Mouse (Mus musculus): ENCODE data around the gene Myh3. TPM values are rescaled to one million over a fixed set of nuclear protein-coding genes. Genes with fewer than 3 reads are reported as not detected.

Myh3 gene
- polyA plus RNA-seq, 1 experiment = 876 TPM

DNA sequence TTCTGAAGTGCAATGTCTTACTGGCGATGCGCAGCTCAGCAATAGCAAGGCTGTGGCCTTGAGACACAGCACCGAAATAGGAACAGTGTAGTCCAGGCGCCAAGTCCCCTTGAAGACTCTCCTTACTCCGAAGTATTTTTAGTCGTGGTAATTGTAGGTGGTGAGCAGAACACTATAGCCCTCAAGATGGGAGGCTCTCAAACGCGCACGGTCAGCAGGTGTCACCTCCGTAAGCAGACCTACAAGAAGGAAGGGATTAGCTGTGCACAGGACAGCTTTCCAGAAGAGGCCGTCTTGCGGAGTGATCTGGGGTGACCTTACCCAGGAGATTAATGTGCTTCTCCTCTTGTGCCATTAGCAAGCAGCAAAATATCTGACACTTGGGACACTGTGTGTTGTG is 36.8 kb downstream of the Myh3 start:
- Histone ChIP-seq H3K36me3 (ENCODE audit: control insufficient read depth, insufficient read depth) (no peaks in the 10 kb centered on the region), H3ac (ENCODE audit: control insufficient read depth, insufficient read length) (no peak overlapping the region), H3K4me2 (ENCODE audit: low read depth) (no peak overlapping the region), H3K4me3 (no peak overlapping the region), H3K27me3 (ENCODE audit: control insufficient read depth, insufficient read depth, insufficient read length) (no peaks in the 10 kb centered on the region), H3K79me2 (ENCODE audit: control insufficient read depth, insufficient read depth) (no peaks in the 10 kb centered on the region)
- TF ChIP-seq MYOD1 (IDR thresholded peaks at IDR 0.05; ENCODE audit: control insufficient read depth in 1 of 3, insufficient read length in 2 of 3, low read depth in 2 of 3) (peak in 1 of 3 experiments; percentile 60), USF1 (IDR thresholded peaks at IDR 0.05; ENCODE audit: low read depth) (no peak)

DNA sequence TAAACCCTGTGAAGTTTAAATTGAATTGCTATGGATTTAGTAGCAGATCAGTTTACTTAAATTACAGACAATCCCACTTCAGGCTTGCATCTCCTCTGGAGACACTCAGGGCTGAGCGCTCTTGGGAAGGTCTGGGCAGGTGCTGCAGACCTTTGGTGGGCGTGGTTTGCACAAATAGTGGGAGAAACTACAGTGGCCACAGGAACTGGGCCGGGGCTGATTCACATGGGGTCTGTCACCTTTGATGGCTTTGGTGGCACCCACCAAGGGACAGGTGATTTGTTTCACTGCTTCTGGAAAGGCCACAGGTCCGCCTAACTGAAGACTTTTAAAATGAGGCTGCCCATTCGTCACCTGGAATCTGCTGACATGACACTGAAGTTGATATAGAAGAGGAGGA is 38.6 kb downstream of the Myh3 start:
- Histone ChIP-seq H3ac (ENCODE audit: control insufficient read depth, insufficient read length) (no peak overlapping the region), H3K36me3 (ENCODE audit: control insufficient read depth, insufficient read depth) (no peaks in the 10 kb centered on the region), H3K4me3 (no peak overlapping the region), H3K27me3 (ENCODE audit: control insufficient read depth, insufficient read depth, insufficient read length) (no peaks in the 10 kb centered on the region), H3K79me2 (ENCODE audit: control insufficient read depth, insufficient read depth) (no peaks in the 10 kb centered on the region), H3K4me2 (ENCODE audit: low read depth) (no peak overlapping the region)
- TF ChIP-seq MAX (IDR thresholded peaks at IDR 0.05; ENCODE audit: low read depth) (no peak), TCF12 (IDR thresholded peaks at IDR 0.05; ENCODE audit: insufficient read depth, poor library complexity, severe bottlenecking) (no peak), USF1 (IDR thresholded peaks at IDR 0.05; ENCODE audit: low read depth) (no peak), CEBPB (IDR thresholded peaks at IDR 0.05; ENCODE audit: insufficient read depth, poor library complexity, severe bottlenecking) (no peak), E2F4 (IDR thresholded peaks at IDR 0.05; ENCODE audit: insufficient read depth) (no peak), TCF3 (IDR thresholded peaks at IDR 0.05; ENCODE audit: insufficient read length, low read depth) (no peak), MYOG (IDR thresholded peaks at IDR 0.05; ENCODE audit: control insufficient read depth in 1 of 3, insufficient read depth in 1 of 3, insufficient read length in 2 of 3, low read depth in 2 of 3) (no peak), REST (IDR thresholded peaks at IDR 0.05; ENCODE audit: insufficient read depth, insufficient read length) (no peak), POLR2A (IDR thresholded peaks at IDR 0.05; ENCODE audit: insufficient read length, low read depth) (no peak), MYOD1 (IDR thresholded peaks at IDR 0.05; ENCODE audit: control insufficient read depth in 1 of 3, insufficient read length in 2 of 3, low read depth in 2 of 3) (no peak), SRF (IDR thresholded peaks at IDR 0.05; ENCODE audit: control insufficient read depth, insufficient read length, low read depth) (no peak), POLR2AphosphoS2 (IDR thresholded peaks at IDR 0.05; ENCODE audit: insufficient read length, low read depth) (no peak)

DNA sequence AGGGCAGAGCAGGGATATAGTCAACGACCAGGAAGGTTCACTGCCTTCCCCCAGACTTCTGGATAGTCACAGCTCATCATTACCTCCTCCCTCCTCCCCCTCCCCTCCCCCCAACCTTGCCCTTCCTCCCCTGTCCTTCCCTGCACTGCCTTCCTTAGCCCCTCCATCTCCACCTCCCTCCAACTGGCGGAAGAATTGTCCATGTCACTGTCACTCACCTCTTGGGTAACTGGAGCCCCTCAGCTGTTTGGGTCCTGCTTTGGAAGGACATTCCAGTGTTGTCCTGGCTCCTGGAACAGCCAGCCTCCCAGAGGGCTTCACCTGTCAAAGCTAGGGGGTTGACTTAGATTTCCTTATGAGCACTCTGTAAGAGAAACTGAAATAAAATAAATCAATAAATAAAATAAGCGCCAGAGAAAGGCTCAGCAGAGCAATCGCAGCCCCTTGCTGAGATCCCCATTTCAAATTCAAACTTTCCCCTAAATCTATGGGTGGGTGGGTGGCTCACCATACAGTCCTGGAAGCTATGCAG is 41.5 kb downstream of the Myh3 start:
- Histone ChIP-seq H3K36me3 (ENCODE audit: control insufficient read depth, insufficient read depth) (no peaks in the 10 kb centered on the region), H3ac (ENCODE audit: control insufficient read depth, insufficient read length) (no peak overlapping the region), H3K27me3 (ENCODE audit: control insufficient read depth, insufficient read depth, insufficient read length) (no peaks in the 10 kb centered on the region), H3K79me2 (ENCODE audit: control insufficient read depth, insufficient read depth) (no peaks in the 10 kb centered on the region), H3K4me2 (ENCODE audit: low read depth) (no peak overlapping the region), H3K4me3 (no peak overlapping the region)
- TF ChIP-seq TCF3 (IDR thresholded peaks at IDR 0.05; ENCODE audit: insufficient read length, low read depth) (no peak), MYOG (IDR thresholded peaks at IDR 0.05; ENCODE audit: control insufficient read depth in 1 of 3, insufficient read depth in 1 of 3, insufficient read length in 2 of 3, low read depth in 2 of 3) (peak in 1 of 3 experiments; percentile 24), MYOD1 (IDR thresholded peaks at IDR 0.05; ENCODE audit: control insufficient read depth in 1 of 3, insufficient read length in 2 of 3, low read depth in 2 of 3) (peak in 1 of 3 experiments; percentile 72)

DNA sequence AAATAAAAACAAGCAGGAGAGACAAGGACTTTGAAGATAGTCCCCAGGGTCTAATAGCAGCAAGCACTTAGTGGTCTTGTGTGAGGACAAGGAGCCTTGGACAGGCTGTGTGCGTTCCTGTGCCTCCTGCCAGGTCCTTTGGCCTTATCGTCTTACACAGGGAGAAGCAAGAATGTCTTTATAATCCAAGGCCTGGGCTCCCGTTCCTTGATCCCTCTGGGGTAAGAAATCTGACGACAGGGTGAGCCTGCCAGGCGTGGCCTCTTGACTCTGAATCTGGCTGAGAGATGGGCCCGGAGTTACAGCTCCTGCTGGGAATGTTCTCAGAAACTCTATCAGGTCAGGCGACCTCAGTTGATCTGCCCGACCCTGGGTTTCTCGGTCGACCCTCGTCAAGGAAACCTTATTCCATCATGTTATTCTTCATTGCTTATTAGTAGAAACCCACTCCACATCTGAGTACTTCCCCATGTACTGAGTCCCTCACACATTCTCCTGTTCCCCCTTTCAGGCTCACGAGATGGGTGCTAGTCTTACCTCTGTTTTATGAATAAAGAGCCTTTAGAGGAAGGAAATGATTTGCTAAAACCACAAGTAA is 42.7 kb downstream of the Myh3 start:
- H3ac ChIP-seq (ENCODE audit: control insufficient read depth, insufficient read length) = no peak overlapping the region
- no peaks in the 10 kb centered on the region for H3K27me3 ChIP-seq (ENCODE audit: control insufficient read depth, insufficient read depth, insufficient read length)
- H3K36me3 ChIP-seq (ENCODE audit: control insufficient read depth, insufficient read depth) = no peaks in the 10 kb centered on the region
- no peaks in the 10 kb centered on the region for H3K79me2 ChIP-seq (ENCODE audit: control insufficient read depth, insufficient read depth)
- no peak for TF ChIP-seq REST (IDR thresholded peaks at IDR 0.05; ENCODE audit: insufficient read depth, insufficient read length)
- TF ChIP-seq MYOG (IDR thresholded peaks at IDR 0.05; ENCODE audit: control insufficient read depth in 1 of 3, insufficient read depth in 1 of 3, insufficient read length in 2 of 3, low read depth in 2 of 3) = no peak
- no peak for TF ChIP-seq TCF12 (IDR thresholded peaks at IDR 0.05; ENCODE audit: insufficient read depth, poor library complexity, severe bottlenecking)
- no peak for TF ChIP-seq E2F4 (IDR thresholded peaks at IDR 0.05; ENCODE audit: insufficient read depth)
- no peak for TF ChIP-seq POLR2AphosphoS2 (IDR thresholded peaks at IDR 0.05; ENCODE audit: insufficient read length, low read depth)
- no peak for TF ChIP-seq MYOD1 (IDR thresholded peaks at IDR 0.05; ENCODE audit: control insufficient read depth in 1 of 3, insufficient read length in 2 of 3, low read depth in 2 of 3)
- no peak for TF ChIP-seq USF1 (IDR thresholded peaks at IDR 0.05; ENCODE audit: low read depth)
- no peak for TF ChIP-seq POLR2A (IDR thresholded peaks at IDR 0.05; ENCODE audit: insufficient read length, low read depth)
- no peak for TF ChIP-seq TCF3 (IDR thresholded peaks at IDR 0.05; ENCODE audit: insufficient read length, low read depth)
- TF ChIP-seq SRF (IDR thresholded peaks at IDR 0.05; ENCODE audit: control insufficient read depth, insufficient read length, low read depth) = no peak
- TF ChIP-seq CEBPB (IDR thresholded peaks at IDR 0.05; ENCODE audit: insufficient read depth, poor library complexity, severe bottlenecking) = no peak
- no peak for TF ChIP-seq MAX (IDR thresholded peaks at IDR 0.05; ENCODE audit: low read depth)
- no peak overlapping the region for H3K4me3 ChIP-seq
- no peak overlapping the region for H3K4me2 ChIP-seq (ENCODE audit: low read depth)

DNA sequence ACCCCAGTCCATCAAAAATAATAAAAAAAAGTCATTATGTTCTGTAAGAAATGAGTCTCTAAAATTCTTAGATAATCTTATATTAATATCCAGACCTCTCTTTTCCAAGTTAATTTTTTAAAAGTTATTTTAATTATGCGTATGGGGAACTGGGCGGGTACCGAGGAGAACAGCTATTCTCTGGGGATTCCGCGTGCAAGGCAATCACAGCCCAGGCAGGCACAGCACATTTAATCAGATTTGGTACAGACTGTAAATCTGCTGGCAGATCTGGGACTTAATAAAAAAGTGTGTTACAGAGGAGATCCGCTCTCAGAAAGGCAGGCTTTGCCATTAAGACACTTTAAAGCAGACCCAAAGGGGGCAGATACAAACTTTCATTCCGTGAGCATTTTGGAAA is 46.8 kb downstream of the Myh3 start:
- no peak for TF ChIP-seq CEBPB (IDR thresholded peaks at IDR 0.05; ENCODE audit: insufficient read depth, poor library complexity, severe bottlenecking)
- TF ChIP-seq USF1 (IDR thresholded peaks at IDR 0.05; ENCODE audit: low read depth) = no peak
- TF ChIP-seq REST (IDR thresholded peaks at IDR 0.05; ENCODE audit: insufficient read depth, insufficient read length) = no peak
- TF ChIP-seq TCF12 (IDR thresholded peaks at IDR 0.05; ENCODE audit: insufficient read depth, poor library complexity, severe bottlenecking) = no peak
- TF ChIP-seq E2F4 (IDR thresholded peaks at IDR 0.05; ENCODE audit: insufficient read depth) = no peak
- TF ChIP-seq MYOD1 (IDR thresholded peaks at IDR 0.05; ENCODE audit: control insufficient read depth in 1 of 3, insufficient read length in 2 of 3, low read depth in 2 of 3) = no peak
- TF ChIP-seq TCF3 (IDR thresholded peaks at IDR 0.05; ENCODE audit: insufficient read length, low read depth) = no peak
- no peak for TF ChIP-seq MAX (IDR thresholded peaks at IDR 0.05; ENCODE audit: low read depth)
- no peak for TF ChIP-seq MYOG (IDR thresholded peaks at IDR 0.05; ENCODE audit: control insufficient read depth in 1 of 3, insufficient read depth in 1 of 3, insufficient read length in 2 of 3, low read depth in 2 of 3)
- TF ChIP-seq SRF (IDR thresholded peaks at IDR 0.05; ENCODE audit: control insufficient read depth, insufficient read length, low read depth) = no peak
- TF ChIP-seq POLR2A (IDR thresholded peaks at IDR 0.05; ENCODE audit: insufficient read length, low read depth) = no peak
- TF ChIP-seq POLR2AphosphoS2 (IDR thresholded peaks at IDR 0.05; ENCODE audit: insufficient read length, low read depth) = no peak
- Histone ChIP-seq H3ac (ENCODE audit: control insufficient read depth, insufficient read length) (no peak overlapping the region), H3K36me3 (ENCODE audit: control insufficient read depth, insufficient read depth) (no peaks in the 10 kb centered on the region), H3K4me3 (no peak overlapping the region), H3K27me3 (ENCODE audit: control insufficient read depth, insufficient read depth, insufficient read length) (no peaks in the 10 kb centered on the region), H3K4me2 (ENCODE audit: low read depth) (peak overlapping the region; percentile 13), H3K79me2 (ENCODE audit: control insufficient read depth, insufficient read depth) (no peaks in the 10 kb centered on the region)

All from myocyte (in vitro differentiated cells).